Mouse (Mus musculus) right cerebral cortex, postnatal 14 days (tissue): Measurements from ENCODE around the gene Nt5c2.
"Not testable (repeated sequence)": the region's sequence is repeated elsewhere in the genome, so short reads cannot be mapped to it uniquely, and the experiment has no call there.

Experiments used
- DNase-seq: peaks from one replicate; pipeline ENCODE4 v3.0.0; 2022

The Nt5c2 gene

GRCm38 (mm10) chr19:47015965-47016364 lies 1.0 kb upstream of the Nt5c2 start:
- DNase-seq = no peak

DNA sequence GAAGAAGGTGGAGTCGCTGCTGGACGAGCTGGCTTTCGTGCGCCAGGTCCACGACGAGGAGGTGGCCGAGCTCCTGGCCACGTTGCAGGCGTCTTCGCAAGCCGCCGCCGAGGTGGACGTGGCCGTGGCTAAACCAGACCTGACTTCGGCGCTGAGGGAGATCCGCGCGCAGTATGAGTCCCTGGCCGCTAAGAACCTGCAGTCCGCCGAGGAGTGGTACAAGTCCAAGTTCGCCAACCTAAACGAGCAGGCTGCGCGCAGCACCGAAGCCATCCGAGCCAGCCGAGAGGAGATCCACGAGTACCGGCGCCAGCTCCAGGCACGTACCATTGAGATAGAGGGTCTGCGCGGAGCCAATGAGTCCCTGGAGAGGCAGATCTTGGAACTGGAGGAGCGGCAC lies 443 bp upstream of the Nt5c2 start:
- peak; percentile 41 for DNase-seq

DNA sequence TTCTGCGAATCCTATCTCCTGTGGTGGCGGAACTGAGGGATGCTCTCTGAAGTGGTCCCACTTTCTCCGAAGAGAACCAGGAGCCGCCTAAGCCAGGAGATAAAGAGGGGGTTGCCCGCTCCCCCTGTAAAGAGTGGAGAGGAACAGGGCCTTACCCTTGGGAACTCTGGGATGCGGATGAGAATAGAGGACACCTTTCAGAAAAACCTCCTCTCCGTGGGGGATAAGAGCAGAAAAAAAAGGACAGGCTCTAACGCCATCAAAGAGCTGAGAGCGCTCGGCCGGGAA lies 850 bp downstream of the Nt5c2 start:
- no peak for DNase-seq

DNA sequence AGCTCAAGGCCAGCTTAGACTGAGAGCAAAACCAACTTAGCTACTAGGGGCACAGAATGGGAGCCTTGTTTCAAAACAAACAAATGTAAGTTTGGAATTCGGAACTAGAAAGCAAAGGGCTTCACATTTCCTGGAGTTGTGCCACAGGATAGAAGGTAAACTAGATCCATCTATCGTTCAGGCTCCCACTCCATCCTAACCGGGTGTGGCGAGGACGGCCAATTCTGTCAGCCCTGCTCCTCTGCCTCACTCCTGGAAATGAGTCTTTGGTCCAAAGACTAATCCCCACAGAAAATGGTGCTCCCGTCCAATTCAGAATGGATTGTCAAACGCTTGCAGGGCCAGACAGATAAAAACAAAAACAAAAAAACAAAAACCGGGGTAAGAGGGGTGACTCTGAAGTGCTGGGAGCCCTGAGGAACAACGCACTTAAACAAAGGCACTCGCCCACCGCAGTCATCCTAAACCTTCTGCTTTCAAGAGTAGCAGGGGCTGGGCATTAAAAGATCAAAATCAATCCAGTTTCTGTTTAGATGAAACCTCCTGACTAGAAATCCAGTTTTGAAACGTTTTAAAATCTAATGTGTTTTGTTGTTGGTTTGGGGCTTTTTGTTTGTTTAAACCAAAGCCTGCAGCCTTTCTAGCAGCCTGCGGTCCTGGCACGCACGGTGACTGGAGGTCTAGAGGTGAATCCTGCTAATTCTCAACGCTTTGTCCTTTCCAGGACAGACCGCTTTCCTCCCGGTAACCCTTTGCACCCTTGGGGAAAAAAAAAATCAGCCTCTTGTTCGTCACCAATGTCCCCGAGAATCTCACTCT lies 1.4 kb downstream of the Nt5c2 start:
- DNase-seq = no peak

DNA sequence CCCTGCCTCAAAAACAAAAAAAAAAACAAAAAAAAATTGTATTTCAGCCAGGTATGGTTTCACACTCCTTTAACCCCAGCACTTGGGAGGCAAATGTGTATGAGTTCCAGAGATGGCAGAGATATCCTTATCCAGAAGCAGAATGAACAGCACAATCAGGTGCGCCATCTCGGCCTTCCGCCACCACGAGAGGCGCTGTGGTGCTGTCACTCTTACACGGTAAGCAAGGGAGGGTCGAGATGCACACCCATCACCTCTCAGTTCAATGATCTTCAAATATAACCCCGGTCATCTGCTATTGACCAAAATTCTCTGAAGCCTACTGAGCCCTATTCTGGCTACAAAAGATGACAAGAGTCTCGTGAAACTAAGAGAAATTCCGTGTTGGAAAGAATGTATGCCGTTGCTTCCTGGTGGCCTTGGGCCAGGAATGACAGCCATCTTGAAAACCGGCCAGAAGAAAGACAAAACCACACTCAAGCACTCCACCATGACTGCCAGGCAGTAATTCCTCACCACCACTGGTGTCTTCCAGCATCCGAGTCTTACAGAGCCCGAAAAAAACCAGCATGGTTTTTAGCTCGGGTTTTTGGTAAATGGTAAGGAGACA lies 2.3 kb downstream of the Nt5c2 start:
- no peak for DNase-seq

GRCm38 (mm10) chr19:47009943-47010342 lies 5.0 kb downstream of the Nt5c2 start:
- DNase-seq = no peak

DNA sequence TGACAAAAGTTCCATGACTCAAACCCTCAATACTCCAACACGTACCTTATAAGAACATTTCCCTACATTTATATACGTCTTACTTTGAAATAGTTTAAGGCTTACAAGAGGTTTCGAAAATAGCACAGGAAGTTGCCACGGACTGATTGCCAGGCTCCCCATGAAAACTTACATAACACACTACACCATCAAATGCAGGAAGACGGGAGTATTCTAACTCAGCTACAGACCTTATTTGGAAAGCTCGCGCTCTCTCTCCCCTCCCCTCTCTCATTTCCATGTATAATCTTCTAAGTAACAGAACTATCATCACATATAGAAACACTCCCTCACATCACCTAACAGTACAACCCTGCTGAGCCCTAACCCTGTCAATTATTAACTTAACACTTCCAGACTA lies 5.5 kb downstream of the Nt5c2 start:
- no peak for DNase-seq

DNA sequence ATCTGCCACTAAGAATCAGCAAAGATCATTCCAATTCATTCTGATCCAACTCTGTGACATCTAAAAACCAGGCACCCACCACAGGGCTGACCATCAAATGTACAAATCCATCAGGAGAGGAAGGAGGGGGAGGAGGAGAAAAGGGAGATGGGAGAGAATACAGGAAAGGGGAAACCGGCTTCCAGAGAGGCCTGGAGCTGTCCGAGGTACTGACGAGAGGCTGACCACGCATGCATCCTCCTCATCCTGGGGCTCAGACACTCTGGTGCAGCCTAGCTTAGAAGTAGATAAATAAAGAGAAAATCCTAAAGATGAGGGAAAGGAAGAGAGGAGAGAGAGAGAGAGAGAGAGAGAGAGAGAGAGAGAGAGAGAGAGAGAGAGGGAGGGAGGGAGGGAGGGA lies 8.6 kb downstream of the Nt5c2 start:
- peak; percentile 38 for DNase-seq

- no peak for DNase-seq
These were observed 9.1 kb downstream of the Nt5c2 start for GRCm38 (mm10) chr19:47005873-47006272.

- DNase-seq = no peak
These were observed 11.0 kb downstream of the Nt5c2 start for GRCm38 (mm10) chr19:47003742-47004511.

- not testable (repeated sequence) for DNase-seq
These were observed 14.6 kb downstream of the Nt5c2 start for GRCm38 (mm10) chr19:47000357-47000756.

DNA sequence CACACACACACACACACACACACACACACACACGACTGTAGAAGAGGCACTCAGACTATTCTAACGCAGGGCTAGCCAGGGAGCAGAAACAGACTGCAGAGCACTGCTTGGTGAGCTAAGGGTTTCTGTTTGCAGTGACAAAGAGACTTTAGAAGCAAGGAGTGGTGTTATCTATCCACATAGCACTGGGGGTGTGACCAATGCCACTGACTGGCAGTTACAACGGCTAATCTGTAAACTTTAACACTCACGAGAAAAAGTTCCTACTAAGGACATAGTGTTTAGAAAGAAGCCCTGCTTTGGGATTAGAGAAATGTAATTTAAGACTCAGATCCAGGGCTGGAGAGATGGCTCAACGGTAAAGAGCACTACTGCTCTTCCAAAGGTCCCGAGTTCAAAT lies 15.2 kb downstream of the Nt5c2 start:
- DNase-seq = no peak

GRCm38 (mm10) chr19:46998953-46999352 lies 16.0 kb downstream of the Nt5c2 start:
- no peak for DNase-seq

GRCm38 (mm10) chr19:46998168-46998870 lies 16.6 kb downstream of the Nt5c2 start:
- no peak for DNase-seq

GRCm38 (mm10) chr19:46996095-46996494 lies 18.9 kb downstream of the Nt5c2 start:
- DNase-seq = no peak

GRCm38 (mm10) chr19:46992329-46992728 lies 22.6 kb downstream of the Nt5c2 start:
- DNase-seq = not testable (repeated sequence)

- DNase-seq = peak; percentile 80
These were observed 23.8 kb downstream of the Nt5c2 start for GRCm38 (mm10) chr19:46991145-46991544.

DNA sequence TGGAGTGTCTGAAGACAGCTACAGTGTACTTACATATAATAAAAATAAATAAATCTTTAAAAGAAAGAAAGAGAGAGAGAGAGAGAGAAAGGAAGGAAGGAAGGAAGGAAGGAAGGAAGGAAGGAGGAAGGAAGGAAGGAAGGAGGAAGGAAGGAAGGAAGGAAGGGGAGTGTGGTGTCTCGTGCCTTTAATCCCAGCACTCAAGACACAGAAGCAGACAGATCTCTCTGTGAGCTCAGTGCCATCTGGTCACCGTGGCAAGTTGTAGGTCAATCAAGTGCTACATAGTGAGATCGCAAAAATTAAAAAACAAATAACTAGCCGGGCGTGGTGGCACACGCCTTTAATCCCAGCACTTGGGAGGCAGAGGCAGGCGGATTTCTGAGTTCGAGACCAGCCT lies 24.3 kb downstream of the Nt5c2 start:
- DNase-seq = not testable (repeated sequence)

- DNase-seq = no peak
These were observed 24.8 kb downstream of the Nt5c2 start for GRCm38 (mm10) chr19:46990153-46990518.

DNA sequence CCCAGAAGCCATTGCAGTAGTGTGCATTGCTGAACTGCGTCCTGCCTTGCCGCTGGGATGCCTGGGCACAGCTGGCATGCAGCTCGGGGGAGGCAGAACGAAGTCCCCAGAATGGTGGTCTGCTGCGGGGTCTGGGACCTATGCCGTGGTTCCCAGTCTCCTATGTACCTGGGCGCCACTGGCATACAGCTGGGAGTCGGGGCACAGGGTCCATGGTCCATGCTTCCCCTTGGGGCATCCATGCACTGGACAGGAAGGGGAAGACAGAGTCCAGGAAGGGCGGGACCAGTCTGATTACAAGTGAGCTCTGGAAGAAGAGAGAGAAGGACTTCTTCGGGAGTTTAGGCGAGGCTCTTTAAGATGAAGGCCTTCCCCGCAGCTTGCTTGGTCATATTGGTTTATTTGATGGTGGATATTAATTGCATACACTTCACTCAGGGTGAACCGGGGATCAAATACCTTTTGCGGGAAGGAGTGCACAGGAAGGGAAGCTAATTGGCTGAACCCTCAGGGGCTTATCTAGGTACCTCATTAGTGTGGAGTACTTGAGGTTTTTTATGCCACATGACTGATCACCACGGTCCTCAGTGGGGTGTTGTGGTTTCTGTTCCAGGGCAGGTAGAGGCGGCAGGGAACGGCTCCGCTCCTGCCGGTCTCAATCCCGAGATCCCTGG lies 25.3 kb downstream of the Nt5c2 start:
- no peak for DNase-seq

DNA sequence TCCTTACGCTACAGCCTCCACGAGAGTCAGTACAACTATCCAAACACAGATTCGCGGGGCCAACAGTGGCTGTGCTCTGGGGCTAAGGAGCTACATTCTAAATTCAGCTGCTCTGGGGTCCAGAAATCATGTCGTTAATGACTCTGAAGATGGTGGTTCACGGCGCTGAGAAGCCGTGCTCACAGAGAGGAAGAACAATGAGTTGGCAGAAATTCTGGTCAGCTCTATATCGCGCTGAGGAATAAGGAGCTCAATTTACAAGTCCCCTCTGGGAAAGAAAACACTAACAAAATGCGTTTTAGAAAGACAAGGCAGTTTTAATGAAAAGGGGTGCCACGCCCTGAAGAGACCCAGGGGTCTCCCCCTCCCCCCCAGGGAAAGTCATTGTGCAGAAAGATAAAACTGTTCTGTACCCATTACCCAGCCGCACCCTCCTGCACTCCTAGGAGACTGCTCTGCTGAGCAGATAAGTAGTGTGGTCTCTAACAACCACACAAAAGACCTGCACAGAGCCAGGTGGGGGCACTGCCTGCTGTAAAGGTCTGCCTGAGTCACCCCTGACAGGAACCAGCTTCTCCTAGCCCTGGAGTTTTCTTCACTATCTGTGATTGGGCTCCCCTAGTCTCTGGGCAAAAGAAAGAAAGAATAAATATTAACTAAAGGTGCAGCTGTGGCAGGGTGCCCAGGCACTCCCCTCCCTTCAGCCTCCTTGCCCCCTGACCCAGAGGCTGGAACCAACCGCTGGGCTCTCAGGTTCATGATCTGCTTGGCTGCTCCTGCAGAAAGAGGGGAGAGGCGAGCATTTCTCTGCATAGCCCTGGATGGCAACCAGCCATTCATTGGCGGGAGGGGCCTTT lies 26.5 kb downstream of the Nt5c2 start:
- no peak for DNase-seq

DNA sequence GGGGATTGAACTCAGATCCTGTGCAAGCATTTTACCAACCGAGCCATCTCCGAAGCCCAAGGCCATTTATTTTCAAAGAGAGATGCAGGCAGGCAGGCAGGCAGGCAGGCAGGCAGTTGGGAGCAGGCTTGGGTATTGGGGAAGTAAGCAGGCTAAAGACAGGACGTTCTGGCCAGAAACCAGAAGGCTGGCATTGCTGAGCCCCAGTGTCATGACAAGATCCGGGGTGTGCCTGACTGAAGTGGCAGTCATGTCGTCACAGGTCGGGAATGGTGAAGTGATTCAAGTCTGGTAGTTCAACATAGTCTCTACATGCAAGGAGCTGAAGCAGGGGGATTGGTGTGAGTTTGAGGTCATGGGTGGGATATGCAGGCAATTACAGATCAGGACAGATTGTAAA lies 27.3 kb downstream of the Nt5c2 start:
- DNase-seq = no peak
